Mouse (Mus musculus): ENCODE results near the gene Mrgprg.

Mrgprg gene

DNA sequence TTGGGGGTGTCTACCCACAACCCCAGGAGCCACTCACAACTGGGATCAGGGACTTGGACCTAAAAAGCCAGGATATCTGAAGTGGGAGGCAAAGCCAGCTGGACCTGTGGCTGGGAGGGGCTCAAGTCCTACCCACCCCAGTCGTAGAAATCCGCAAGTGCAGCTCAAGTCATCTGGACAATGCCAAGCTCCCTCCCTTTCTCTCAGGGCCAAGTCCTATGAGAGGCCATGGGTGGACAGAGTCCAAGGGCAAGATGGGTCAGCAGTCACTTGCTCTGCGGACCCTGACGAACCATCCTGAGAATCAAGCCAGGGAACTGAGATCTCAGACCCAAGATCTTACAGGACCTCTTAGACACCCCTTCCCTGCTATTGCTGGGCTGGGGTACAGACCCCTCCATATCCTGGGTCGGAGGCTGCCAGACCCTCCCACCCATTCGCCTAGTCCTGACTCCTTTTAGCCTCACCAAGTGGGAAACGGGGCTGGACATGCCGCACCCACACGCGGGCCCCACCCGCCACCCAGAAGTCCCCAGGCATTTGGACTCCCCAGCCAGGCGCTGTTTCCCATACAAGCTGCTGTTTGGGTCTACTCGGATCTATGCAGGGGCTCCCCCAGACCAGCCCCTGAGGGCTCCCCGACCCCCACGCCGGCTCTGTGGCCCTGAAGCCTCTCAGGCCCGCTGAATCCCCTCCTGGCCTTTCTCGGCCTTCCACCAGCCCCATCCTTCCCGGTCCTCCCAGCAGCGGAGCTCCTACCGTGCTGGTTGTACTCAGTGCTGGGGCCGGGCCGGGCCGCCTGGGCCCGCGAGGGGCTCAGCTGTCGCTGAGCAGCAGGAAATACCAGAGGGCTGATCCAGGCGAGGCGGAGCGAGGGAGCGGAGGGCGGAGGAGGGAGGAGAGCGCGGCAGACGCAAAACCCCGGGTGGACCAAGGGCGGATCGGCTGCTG, 27.0 kb downstream of the Mrgprg start:
- no peak for DNase-seq (ENCODE audit: low read depth, low spot score)
- no peaks in the 10 kb centered on the region for H3K27me3 ChIP-seq (ENCODE audit: control insufficient read depth, insufficient read depth, low read length, poor library complexity, severe bottlenecking)
- H3K36me3 ChIP-seq (ENCODE audit: control insufficient read depth, insufficient read depth, low read length, poor library complexity, severe bottlenecking) = no peaks in the 10 kb centered on the region

DNA sequence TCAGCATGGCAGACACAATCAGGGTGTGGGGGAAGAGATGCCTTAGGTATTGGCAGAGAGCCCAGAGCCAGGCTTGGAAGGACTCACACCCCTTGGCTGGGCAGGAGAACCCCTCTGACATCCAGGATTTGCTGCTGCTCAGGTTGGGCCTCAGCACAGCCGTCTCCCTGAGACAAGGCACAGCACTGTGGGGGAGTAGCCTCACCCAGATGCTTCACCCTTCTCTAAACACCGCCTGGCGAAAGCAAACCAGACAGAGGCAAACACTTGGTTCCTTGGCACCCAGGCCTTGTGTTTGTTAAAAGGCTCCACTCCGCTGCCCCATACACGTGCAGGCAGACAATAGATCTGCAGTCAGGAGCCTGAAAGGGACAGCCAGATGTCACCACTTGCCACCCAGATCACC, 28.2 kb downstream of the Mrgprg start:
- DNase-seq (ENCODE audit: low read depth, low spot score) = no peak
- H3K27me3 ChIP-seq (ENCODE audit: control insufficient read depth, insufficient read depth, low read length, poor library complexity, severe bottlenecking) = no peaks in the 10 kb centered on the region
- no peaks in the 10 kb centered on the region for H3K36me3 ChIP-seq (ENCODE audit: control insufficient read depth, insufficient read depth, low read length, poor library complexity, severe bottlenecking)

DNA sequence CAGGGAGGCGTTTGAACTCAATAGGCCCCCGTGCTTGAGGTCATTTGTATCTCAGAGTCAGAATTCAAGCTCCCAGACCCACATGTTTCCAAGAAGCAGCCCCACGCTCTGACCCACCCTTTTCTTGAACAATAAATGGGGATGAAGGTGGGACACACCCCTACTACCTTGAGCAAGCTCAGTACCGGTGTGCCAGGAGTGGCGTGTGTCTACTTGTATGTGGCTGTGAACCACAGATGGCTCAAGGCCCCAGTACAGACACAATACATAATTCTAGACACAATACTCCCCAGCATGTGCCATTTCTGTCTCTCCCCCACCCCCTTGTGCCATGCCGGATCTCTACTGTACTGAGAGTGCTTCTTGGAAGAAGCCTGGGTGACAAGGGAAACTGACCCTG, 28.6 kb downstream of the Mrgprg start:
- no peak for DNase-seq (ENCODE audit: low read depth, low spot score)
- H3K27me3 ChIP-seq (ENCODE audit: control insufficient read depth, insufficient read depth, low read length, poor library complexity, severe bottlenecking) = no peaks in the 10 kb centered on the region
- no peaks in the 10 kb centered on the region for H3K36me3 ChIP-seq (ENCODE audit: control insufficient read depth, insufficient read depth, low read length, poor library complexity, severe bottlenecking)

DNA sequence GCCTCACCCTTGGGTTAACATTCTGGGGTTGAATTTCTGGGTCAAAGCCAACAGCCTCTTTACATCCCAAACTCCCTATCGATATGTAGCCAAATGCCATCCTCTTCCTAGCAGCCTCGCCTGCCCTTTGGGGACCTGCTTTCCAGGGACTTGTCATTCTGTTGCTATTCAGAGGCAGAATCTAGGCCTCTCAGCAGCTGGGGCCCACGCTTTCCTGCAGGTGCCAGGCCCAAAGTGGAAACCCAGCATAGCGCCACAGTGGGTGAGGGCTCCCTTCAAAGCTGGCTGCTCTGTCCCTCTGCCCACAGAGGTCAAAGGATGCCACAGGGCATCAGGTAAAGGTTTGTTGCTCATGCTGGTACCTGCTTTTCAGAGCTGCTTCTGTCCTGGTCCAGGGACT, 33.0 kb downstream of the Mrgprg start:
- no peak for DNase-seq (ENCODE audit: low read depth, low spot score)
- H3K27me3 ChIP-seq (ENCODE audit: control insufficient read depth, insufficient read depth, low read length, poor library complexity, severe bottlenecking) = no peaks in the 10 kb centered on the region
- H3K36me3 ChIP-seq (ENCODE audit: control insufficient read depth, insufficient read depth, low read length, poor library complexity, severe bottlenecking) = no peaks in the 10 kb centered on the region

DNA sequence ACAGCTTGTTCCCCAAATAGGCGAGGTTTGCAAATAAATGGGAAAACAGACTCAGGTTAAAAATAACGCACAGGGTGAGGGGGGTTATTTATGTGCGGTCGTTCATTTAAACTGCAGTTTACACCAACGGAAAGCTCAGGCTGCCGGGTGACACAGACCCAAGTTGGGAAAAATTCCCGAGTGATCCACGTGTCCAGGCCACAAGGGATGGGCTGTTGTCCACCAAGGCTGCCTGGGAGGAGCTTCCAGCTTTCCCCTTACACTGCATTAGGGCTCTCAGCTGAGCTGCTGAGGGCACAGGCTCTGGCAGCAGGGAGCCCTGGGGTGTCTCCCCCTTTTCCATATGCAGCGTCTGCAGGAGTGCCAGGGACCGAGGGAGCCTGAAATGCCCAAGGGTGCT, 36.9 kb downstream of the Mrgprg start:
- Histone ChIP-seq H3K27me3 (ENCODE audit: control insufficient read depth, insufficient read depth, low read length, poor library complexity, severe bottlenecking) (no peaks in the 10 kb centered on the region), H3K36me3 (ENCODE audit: control insufficient read depth, insufficient read depth, low read length, poor library complexity, severe bottlenecking) (no peaks in the 10 kb centered on the region)
- no peak for DNase-seq (ENCODE audit: low read depth, low spot score)

DNA sequence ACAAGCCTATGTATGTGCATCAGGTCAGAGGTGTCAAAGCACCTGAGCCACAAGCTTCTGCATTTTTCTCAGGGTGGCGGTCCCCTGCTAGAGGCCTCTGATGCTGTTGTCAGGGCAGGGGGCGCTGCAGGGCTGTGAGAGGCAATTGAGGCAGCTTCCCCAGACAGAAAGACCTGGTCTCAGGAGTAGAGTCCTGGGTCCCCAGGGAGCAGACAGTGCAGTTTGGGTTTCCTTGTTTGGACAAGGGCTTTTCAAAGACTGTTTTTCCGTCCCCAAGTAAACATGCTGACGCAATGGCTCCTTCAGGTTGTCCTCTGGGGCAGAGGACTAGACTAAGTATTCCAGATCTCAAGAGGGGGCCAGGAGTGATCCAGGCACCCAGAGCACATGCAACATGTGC, 40.4 kb downstream of the Mrgprg start:
- H3K27me3 ChIP-seq (ENCODE audit: control insufficient read depth, insufficient read depth, low read length, poor library complexity, severe bottlenecking) = no peaks in the 10 kb centered on the region
- no peaks in the 10 kb centered on the region for H3K36me3 ChIP-seq (ENCODE audit: control insufficient read depth, insufficient read depth, low read length, poor library complexity, severe bottlenecking)
- no peak for DNase-seq (ENCODE audit: low read depth, low spot score)

DNA sequence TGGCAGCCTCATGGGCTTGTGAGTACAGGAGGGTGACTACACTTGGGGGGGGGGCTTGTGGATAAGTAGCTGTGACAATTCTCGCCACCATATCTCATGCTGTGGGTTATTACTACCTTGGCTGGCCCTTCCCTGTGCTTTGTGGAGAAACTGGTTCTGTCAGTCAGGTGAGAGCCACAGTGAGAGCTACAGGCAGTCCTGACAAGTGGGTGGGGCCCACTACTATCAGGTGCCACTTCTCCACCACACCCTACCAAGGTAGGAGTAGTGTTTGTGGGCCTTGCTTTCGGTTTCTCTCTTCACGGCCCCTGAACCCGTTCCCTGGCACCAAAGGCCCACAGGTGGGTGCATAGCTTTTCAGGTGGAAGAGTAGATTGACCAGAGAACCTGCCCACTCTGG, 43.0 kb downstream of the Mrgprg start:
- DNase-seq (ENCODE audit: low read depth, low spot score) = no peak
- Histone ChIP-seq H3K27me3 (ENCODE audit: control insufficient read depth, insufficient read depth, low read length, poor library complexity, severe bottlenecking) (no peaks in the 10 kb centered on the region), H3K36me3 (ENCODE audit: control insufficient read depth, insufficient read depth, low read length, poor library complexity, severe bottlenecking) (no peaks in the 10 kb centered on the region)

DNA sequence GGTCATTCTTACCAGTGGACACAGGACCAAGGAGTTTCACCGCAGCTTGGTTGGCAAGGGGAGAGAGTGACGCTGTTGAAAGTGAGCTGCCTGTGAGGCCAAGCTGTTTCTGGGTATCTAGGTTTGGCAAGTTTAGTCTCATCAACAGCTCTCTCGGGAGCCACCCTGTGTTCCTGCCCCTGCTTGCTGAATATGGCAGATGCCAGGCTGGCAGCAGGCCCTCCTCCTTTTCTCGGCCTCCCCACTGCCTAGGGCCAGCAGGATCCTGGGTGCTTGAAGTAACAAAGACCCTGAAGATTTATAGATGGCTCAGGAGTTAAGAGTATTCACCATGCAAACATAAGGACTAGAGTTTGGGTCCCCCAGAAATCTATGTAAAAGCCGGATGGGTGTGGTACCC, 44.1 kb downstream of the Mrgprg start:
- no peak for DNase-seq (ENCODE audit: low read depth, low spot score)
- H3K36me3 ChIP-seq (ENCODE audit: control insufficient read depth, insufficient read depth, low read length, poor library complexity, severe bottlenecking) = no peaks in the 10 kb centered on the region
- no peaks in the 10 kb centered on the region for H3K27me3 ChIP-seq (ENCODE audit: control insufficient read depth, insufficient read depth, low read length, poor library complexity, severe bottlenecking)

DNA sequence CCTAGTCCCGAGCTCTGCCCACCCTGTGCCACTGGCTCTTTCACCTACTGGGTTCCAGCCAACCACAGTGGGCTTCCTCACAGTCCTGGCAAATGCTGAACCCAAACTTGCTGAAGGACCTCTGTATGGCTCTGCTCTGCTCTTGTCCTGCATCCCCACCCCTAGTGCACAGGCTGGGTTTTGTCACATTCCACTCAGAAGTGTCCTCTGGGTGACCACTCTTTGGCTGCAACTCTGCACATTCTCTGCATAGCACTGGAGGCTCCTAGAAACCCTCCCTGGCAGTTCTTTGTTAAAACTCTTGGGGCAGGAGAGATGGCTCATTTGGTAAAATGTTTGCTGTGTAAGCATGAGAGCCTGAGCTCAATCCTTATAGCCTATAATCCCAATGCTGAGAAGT, 49.0 kb downstream of the Mrgprg start:
- no peaks in the 10 kb centered on the region for H3K36me3 ChIP-seq (ENCODE audit: control insufficient read depth, insufficient read depth, low read length, poor library complexity, severe bottlenecking)
- no peaks in the 10 kb centered on the region for H3K27me3 ChIP-seq (ENCODE audit: control insufficient read depth, insufficient read depth, low read length, poor library complexity, severe bottlenecking)
- no peak for DNase-seq (ENCODE audit: low read depth, low spot score)
